Mouse (Mus musculus) activated CD4-positive, CD25-positive, alpha-beta regulatory T cell (primary cell): ENCODE measurements around the gene Icmt. TPM values are rescaled to one million over a fixed set of nuclear protein-coding genes. Genes with fewer than 3 reads are reported as not detected.

Source experiments
- polyA plus RNA-seq, 2 experiments: library from polyadenylated mRNA; unstranded; fragments of 100-300 nt; shearing (Covaris generic); gene quantifications; one replicate each; pipeline ENCODE4 v1.2.1; 2017

Icmt gene
- 10 to 100 TPM; 13.3 to 19.7 TPM for polyA plus RNA-seq

GRCm38 (mm10) chr4:152296874-152297861 lies at the start of gene Icmt:
Icmt (plus strand) TSS chr4:152297227.

GRCm38 (mm10) chr4:152273621-152274236 lies 23.3 kb upstream of the Icmt start, which contains the start of gene Gpr153:
Gpr153 (plus strand) TSS chr4:152274232.

GRCm38 (mm10) chr4:152291562-152291961 lies 5.5 kb upstream of the Icmt start, which contains the start of gene Hes3:
Hes3 (minus strand) TSS chr4:152291662.

GRCm38 (mm10) chr4:152318517-152319234 lies 21.6 kb downstream of the Icmt start, which contains the start of gene Rnf207:
Rnf207 (minus strand) TSS chr4:152318993.

GRCm38 (mm10) chr4:152325574-152326411 lies 28.8 kb downstream of the Icmt start, which contains the start of gene Rpl22:
Rpl22 (plus strand) TSS chr4:152325742.

GRCm38 (mm10) chr4:152338419-152339292 lies 41.6 kb downstream of the Icmt start, which contains the start of gene Chd5:
Chd5 (plus strand) TSS chr4:152338651.

Other genes starting within 250 kb of the Icmt start
- gene Plekhg5, start 224.7 kb upstream of the Icmt start, polyA plus RNA-seq = 1 to 10 TPM; 6.9 to 9.2 TPM
- gene Tnfrsf25, start 181.3 kb upstream of the Icmt start, polyA plus RNA-seq = 100 to 1,000 TPM; 104 to 200 TPM
- gene Espn, start 144.9 kb upstream of the Icmt start, polyA plus RNA-seq = 10 to 100 TPM; 22.4 to 22.6 TPM
- under 1 TPM in 1 of 2 experiments, not detected in 1; 0.17 TPM for gene Hes2, start 138.4 kb upstream of the Icmt start, polyA plus RNA-seq
- 100 to 1,000 TPM in 1 of 2 experiments, 10 to 100 TPM in 1; 53.7 to 161 TPM for gene Acot7, start 119.1 kb upstream of the Icmt start, polyA plus RNA-seq
- under 1 TPM; 0.20 to 0.23 TPM for gene Gpr153, start 23.0 kb upstream of the Icmt start, polyA plus RNA-seq
- gene Hes3, start 5.6 kb upstream of the Icmt start, polyA plus RNA-seq = under 1 TPM in 1 of 2 experiments, not detected in 1; 0.18 TPM
- gene Rnf207, start 21.8 kb downstream of the Icmt start, polyA plus RNA-seq = under 1 TPM in 1 of 2 experiments, not detected in 1; 0.31 TPM
- 100 to 1,000 TPM; 425 to 627 TPM for gene Rpl22, start 28.5 kb downstream of the Icmt start, polyA plus RNA-seq
- gene Chd5, start 41.4 kb downstream of the Icmt start, polyA plus RNA-seq = under 1 TPM; 0.02 to 0.10 TPM
- gene Nphp4, start 179.5 kb downstream of the Icmt start, polyA plus RNA-seq = under 1 TPM in 1 of 2 experiments, not detected in 1; 0.37 TPM
- 100 to 1,000 TPM; 105 to 145 TPM for gene Kcnab2, start 180.6 kb downstream of the Icmt start, polyA plus RNA-seq